Mouse (Mus musculus) v-Abl transformed pro-B cells (cell line): ENCODE measurements around the gene Vmn1r130.
"Not testable (repeated sequence)": the region's sequence is repeated elsewhere in the genome, so short reads cannot be mapped to it uniquely, and the experiment has no call there.

ENCODE experiments used
- in situ Hi-C, 2 experiments: fragments of 400-800 bp; cut with MboI; formaldehyde crosslinking; loops; one replicate each; pipeline ENCODE4 v1.15.1; 2025; ENCODE audit not compliant: unreplicated experiment in 2 of 2

Gene Vmn1r130

GRCm38 (mm10) chr7:21511480-21511879 lies at the start of gene Vmn1r130:
Gene Vmn1r130 (plus strand): TSS chr7:21511780.
- in situ Hi-C loops = not testable (repeated sequence)

GRCm38 (mm10) chr7:21545990-21546389 lies 34.4 kb downstream of the Vmn1r130 start, which contains the start of gene Vmn1r131:
Gene Vmn1r131 (minus strand): TSS chr7:21546090.
- in situ Hi-C loops = not testable (repeated sequence)
